Mouse (Mus musculus) lung, postnatal 0 days (tissue): ENCODE results near the gene Rerg. TPM values are rescaled to one million over a fixed set of nuclear protein-coding genes. Genes with fewer than 3 reads are reported as not detected.

Experiments
- ATAC-seq: fragments of 200-750 bp; cut with Nextera tagmentation; 2 replicates; pipeline ENCODE4 v1.8.0; 2017; ENCODE audit warnings: moderate library complexity
- DNase-seq: peaks from one replicate; pipeline ENCODE4 v3.0.0-alpha.2; 2016; ENCODE audit warnings: low spot score
- H3K27ac ChIP-seq: fragments of 300-500 bp; sonication (generic); 2 replicates; pipeline ENCODE4 v1.5.1; 2014; ENCODE audit warnings: antibody characterized with exemption, mild to moderate bottlenecking, low read length, mixed read lengths
- H3K27me3 ChIP-seq: fragments of 300-500 bp; sonication (generic); replicated peaks from 2 replicates; pipeline ENCODE4 v1.6.1; 2014; ENCODE audit warnings: low read length, mixed read lengths; ENCODE audit not compliant: insufficient read depth
- H3K36me3 ChIP-seq: fragments of 300-500 bp; sonication (generic); 2 replicates; pipeline ENCODE4 v1.6.1; 2014; ENCODE audit warnings: low read length, mixed read lengths; ENCODE audit not compliant: insufficient read depth
- H3K4me1 ChIP-seq: fragments of 300-500 bp; sonication (generic); 2 replicates; pipeline ENCODE4 v1.6.1; 2014; ENCODE audit warnings: antibody characterized with exemption, low read depth, low read length, mixed read lengths; ENCODE audit not compliant: insufficient read depth
- H3K4me2 ChIP-seq: fragments of 300-500 bp; sonication (generic); replicated peaks from 2 replicates; pipeline ENCODE4 v1.6.1; 2014; ENCODE audit warnings: low read depth, mild to moderate bottlenecking, low read length, moderate library complexity, mixed read lengths
- H3K4me3 ChIP-seq: fragments of 300-500 bp; sonication (generic); 2 replicates; pipeline ENCODE4 v1.5.1; 2014; ENCODE audit warnings: low read depth, low read length
- H3K9ac ChIP-seq: fragments of 300-500 bp; sonication (generic); replicated peaks from 2 replicates; pipeline ENCODE4 v1.6.1; 2014; ENCODE audit warnings: low read depth, mild to moderate bottlenecking
- H3K9me3 ChIP-seq: fragments of 300-500 bp; sonication (generic); 2 replicates; pipeline ENCODE4 v1.6.1; 2016; ENCODE audit warnings: low read length, mixed read lengths
- CTCF ChIP-seq: IDR thresholded peaks from 2 replicates; pipeline ENCODE4 v1.5.1; 2016; ENCODE audit warnings: antibody characterized with exemption, mild to moderate bottlenecking
- EP300 ChIP-seq: IDR thresholded peaks from 2 replicates; pipeline ENCODE4 v1.6.1; 2016; ENCODE audit warnings: antibody characterized with exemption, mild to moderate bottlenecking, control low read depth
- WGBS: fragments of 180-500 bp; shearing (Covaris S2); extraction: QIAGEN DNeasy Blood & Tissue Kit; methylation state at CpG from one replicate; pipeline ENCODE4 v1.1.7; 2014; 5-methylcytosine and 5-hydroxymethylcytosine counted together
- polyA plus RNA-seq: library from polyadenylated mRNA; unstranded; fragments of >200 nt; fragmentation: Nextera tagmentation; extraction: Ambion mirVana; gene quantifications from 2 replicates; pipeline ENCODE4 v1.2.1, GENCODE M21; 2015

Gene Rerg
- polyA plus RNA-seq, 1 experiment from 2014 or later, result 42.9 TPM

- ATAC-seq (no peak), DNase-seq (peak; percentile 20)
- Histone ChIP-seq H3K4me1 (peaks cover 4% of the 10 kb centered on the region; the same call in 1 of the 2 replicates), H3K4me2 (no peak overlapping the region), H3K27ac (no peak overlapping the region), H3K9me3 (no peaks in the 10 kb centered on the region), H3K4me3 (no peak overlapping the region), H3K36me3 (no peaks in the 10 kb centered on the region), H3K27me3 (no peaks in the 10 kb centered on the region), H3K9ac (no peak overlapping the region)
- TF ChIP-seq EP300, result no peak
- 41% methylated on average over 5 of the region's 5 CpGs for WGBS
Observed at GRCm38 (mm10) chr6:137141247-137141820, 29.0 kb downstream of the Rerg start.

GRCm38 (mm10) chr6:137138822-137139221 lies 31.5 kb downstream of the Rerg start:
- Histone ChIP-seq H3K4me1 (no peaks in the 10 kb centered on the region), H3K4me2 (no peak overlapping the region), H3K36me3 (no peaks in the 10 kb centered on the region), H3K27ac (no peak overlapping the region), H3K4me3 (no peak overlapping the region), H3K9ac (no peak overlapping the region), H3K9me3 (no peaks in the 10 kb centered on the region), H3K27me3 (no peaks in the 10 kb centered on the region)
- no peak for ATAC-seq
- TF ChIP-seq EP300 (no peak), CTCF (no peak)
- 63% methylated on average over 8 of the region's 8 CpGs for WGBS
- DNase-seq, result no peak

DNA sequence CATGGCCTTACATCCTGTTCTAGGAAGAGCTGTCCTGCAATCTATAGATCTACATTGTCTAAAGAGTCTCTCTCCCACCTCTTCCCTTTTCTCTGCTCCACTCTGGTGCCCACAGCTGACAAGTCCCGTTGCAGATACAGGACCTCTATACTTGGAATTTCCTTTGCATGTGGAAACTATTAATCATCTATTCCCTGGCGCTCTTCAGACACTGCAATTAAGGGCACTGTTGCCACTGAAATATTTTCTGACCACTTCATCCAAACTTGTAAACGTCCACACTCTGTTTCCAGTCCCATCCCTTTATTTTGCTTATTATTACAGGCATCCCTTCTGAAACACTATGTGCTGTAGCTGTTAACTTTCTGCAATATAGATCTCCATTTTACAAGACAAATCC lies 31.9 kb downstream of the Rerg start:
- no peak for ATAC-seq
- H3K9ac ChIP-seq, result no peak overlapping the region
- H3K4me1 ChIP-seq, result no peaks in the 10 kb centered on the region
- no peak overlapping the region for H3K27ac ChIP-seq
- 39% methylated on average over 3 of the region's 3 CpGs for WGBS
- no peaks in the 10 kb centered on the region for H3K27me3 ChIP-seq
- no peak overlapping the region for H3K4me3 ChIP-seq
- DNase-seq, result no peak
- TF ChIP-seq CTCF (no peak), EP300 (no peak)
- H3K36me3 ChIP-seq, result no peaks in the 10 kb centered on the region
- H3K4me2 ChIP-seq, result no peak overlapping the region
- H3K9me3 ChIP-seq, result no peaks in the 10 kb centered on the region

GRCm38 (mm10) chr6:137136401-137136800 lies 33.9 kb downstream of the Rerg start:
- WGBS, result 74% methylated on average over 4 of the region's 4 CpGs

DNA sequence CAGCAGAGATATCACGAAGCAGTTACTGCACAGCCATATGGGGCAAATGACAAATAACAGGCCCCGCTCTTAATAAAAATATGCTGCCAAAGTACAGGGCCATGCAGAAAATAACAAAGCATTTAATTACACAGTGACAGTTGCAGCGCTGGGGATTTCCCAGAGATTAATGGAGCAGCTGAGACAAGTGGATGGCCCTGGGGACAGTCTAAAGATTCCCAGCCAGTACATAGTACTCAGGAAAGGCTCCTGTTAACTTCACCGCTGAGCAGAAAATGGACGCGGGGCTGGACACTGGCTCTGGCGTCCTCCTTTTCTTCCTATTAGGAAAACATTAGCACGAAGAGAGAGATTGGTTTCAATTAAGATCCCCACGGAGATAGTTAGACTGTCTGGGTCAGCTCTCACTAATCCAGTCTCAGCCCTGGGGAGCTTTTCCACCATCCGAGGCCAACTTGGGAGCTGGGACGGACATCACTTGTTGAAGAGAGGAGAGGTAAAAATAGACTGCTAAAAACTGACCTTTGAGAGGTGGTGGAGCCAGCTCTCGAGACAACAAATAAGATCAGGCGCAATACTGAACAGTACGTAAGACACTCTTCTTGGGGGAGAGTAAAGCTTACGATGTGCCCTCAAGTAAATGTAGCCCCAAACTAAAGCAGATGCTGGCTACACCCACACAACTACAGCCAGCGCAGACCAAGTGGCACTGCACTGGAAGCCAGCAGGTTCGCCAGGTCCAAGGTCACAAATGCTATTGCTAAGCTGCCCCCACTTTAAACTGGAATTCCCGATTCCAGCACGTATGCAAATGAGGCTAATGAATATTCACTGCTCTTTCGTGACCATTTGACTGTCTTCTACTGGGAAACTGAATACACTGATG lies 34.5 kb downstream of the Rerg start:
- H3K4me2 ChIP-seq, result no peak overlapping the region
- TF ChIP-seq CTCF (no peak), EP300 (no peak)

More at GRCm38 (mm10) chr6:137136401-137136800, 33.9 kb downstream of the Rerg start:
- H3K9ac ChIP-seq, result no peak overlapping the region
- H3K27ac ChIP-seq, result no peak overlapping the region
- no peaks in the 10 kb centered on the region for H3K36me3 ChIP-seq
- H3K4me2 ChIP-seq, result no peak overlapping the region
- DNase-seq (no peak), ATAC-seq (no peak)
- TF ChIP-seq CTCF (no peak), EP300 (no peak)
- no peaks in the 10 kb centered on the region for H3K9me3 ChIP-seq
- no peaks in the 10 kb centered on the region for H3K4me1 ChIP-seq
- no peak overlapping the region for H3K4me3 ChIP-seq
- H3K27me3 ChIP-seq, result no peaks in the 10 kb centered on the region

DNA sequence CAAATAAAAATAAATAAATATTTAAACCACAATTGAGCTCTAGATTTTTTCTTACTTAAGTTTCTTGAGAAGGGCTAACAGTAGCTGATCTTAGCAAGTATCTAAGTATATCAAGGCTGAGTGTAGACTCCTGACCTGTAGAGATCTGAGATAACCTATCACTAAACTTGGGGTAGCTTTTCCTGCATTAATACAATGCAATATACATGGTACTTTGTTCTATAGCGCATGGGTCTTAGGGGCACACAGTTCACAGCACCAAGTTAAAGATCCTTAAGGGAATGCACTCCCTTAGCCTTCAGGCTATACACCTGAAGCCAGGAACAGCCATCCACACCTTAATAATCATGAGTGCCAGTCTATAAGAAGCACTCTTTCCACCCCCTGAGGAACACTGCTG lies 38.5 kb downstream of the Rerg start:
- DNase-seq (no peak), ATAC-seq (no peak)
- H3K27ac ChIP-seq, result no peak overlapping the region
- 0 out of 2 replicates have a peak, but pooled peaks cover 3% of the 10 kb centered on the region for H3K4me1 ChIP-seq
- H3K27me3 ChIP-seq, result no peaks in the 10 kb centered on the region
- no peaks in the 10 kb centered on the region for H3K9me3 ChIP-seq
- no peak overlapping the region for H3K4me3 ChIP-seq
- H3K4me2 ChIP-seq, result no peak overlapping the region
- H3K9ac ChIP-seq, result no peak overlapping the region
- 86% methylated on average over 1 of the region's 1 CpGs for whole genome bisulfite sequencing
- no peak for TF ChIP-seq EP300
- TF ChIP-seq CTCF, result no peak
- H3K36me3 ChIP-seq, result no peaks in the 10 kb centered on the region

More for the DNA sequence above, 34.5 kb downstream of the Rerg start:
- no peaks in the 10 kb centered on the region for H3K9me3 ChIP-seq
- H3K27me3 ChIP-seq, result no peaks in the 10 kb centered on the region
- no peaks in the 10 kb centered on the region for H3K4me1 ChIP-seq
- no peaks in the 10 kb centered on the region for H3K36me3 ChIP-seq
- no peak for DNase-seq
- H3K4me3 ChIP-seq, result no peak overlapping the region
- 52% methylated on average over 20 of the region's 20 CpGs for WGBS
- H3K9ac ChIP-seq, result no peak overlapping the region
- no peak overlapping the region for H3K27ac ChIP-seq
- peak; percentile 35; the same call in 1 of the 2 replicates for ATAC-seq
